Mouse (Mus musculus) neural tube, embryonic 14.5 days (tissue): Measurements from ENCODE around the gene Maml1. TPM values are rescaled to one million over a fixed set of nuclear protein-coding genes. Genes with fewer than 3 reads are reported as not detected.
A peak's percentile ranks its signal among the peaks of the same experiment; 100 is the strongest.

ENCODE experiments used
- ATAC-seq: fragments of 200-750 bp; cut with Nextera tagmentation; 2 replicates; pipeline ENCODE4 v1.8.0; 2017; ENCODE audit warnings: low read depth, mild to moderate bottlenecking, moderate TSS enrichment, moderate library complexity
- H3K27ac ChIP-seq: fragments of 300-500 bp; sonication (generic); 2 replicates; pipeline ENCODE4 v1.5.1; 2014; ENCODE audit warnings: low read depth, mild to moderate bottlenecking, control low read depth, low read length, moderate library complexity, mixed read lengths
- H3K27me3 ChIP-seq: fragments of 300-500 bp; sonication (generic); 2 replicates; pipeline ENCODE4 v1.6.1; 2014; ENCODE audit warnings: low read length; ENCODE audit not compliant: control insufficient read depth, insufficient read depth
- H3K36me3 ChIP-seq: fragments of 300-500 bp; sonication (generic); 2 replicates; pipeline ENCODE4 v1.6.1; 2014; ENCODE audit warnings: low read length, mixed read lengths; ENCODE audit not compliant: control insufficient read depth, insufficient read depth
- H3K4me1 ChIP-seq: fragments of 300-500 bp; sonication (generic); 2 replicates; pipeline ENCODE4 v1.6.1; 2014; ENCODE audit warnings: low read length; ENCODE audit not compliant: control insufficient read depth, insufficient read depth
- H3K4me2 ChIP-seq: fragments of 300-500 bp; sonication (generic); 2 replicates; pipeline ENCODE4 v1.6.1; 2014; ENCODE audit warnings: mild to moderate bottlenecking, low read depth, low read length, control low read depth
- H3K4me3 ChIP-seq: fragments of 300-500 bp; sonication (generic); 2 replicates; pipeline ENCODE4 v1.5.1; 2014; ENCODE audit warnings: low read depth, low read length, control low read depth, mixed read lengths
- H3K9ac ChIP-seq: fragments of 300-500 bp; sonication (generic); replicated peaks from 2 replicates; pipeline ENCODE4 v1.6.1; 2014; ENCODE audit warnings: low read depth, mild to moderate bottlenecking, control low read depth, low read length, mixed read lengths
- H3K9me3 ChIP-seq: fragments of 300-500 bp; sonication (generic); 2 replicates; pipeline ENCODE4 v1.6.1; 2016; ENCODE audit warnings: low read length; ENCODE audit not compliant: control insufficient read depth
- WGBS: fragments of 180-500 bp; shearing (Covaris S2); extraction: QIAGEN DNeasy Blood & Tissue Kit; methylation state at CpG from one replicate; pipeline ENCODE4 v1.1.7; 2014; 5-methylcytosine and 5-hydroxymethylcytosine counted together
- polyA plus RNA-seq: library from polyadenylated mRNA; unstranded; fragments of >200 nt; fragmentation: Nextera tagmentation; extraction: Ambion mirVana; gene quantifications from 2 replicates; pipeline ENCODE4 v1.2.1, GENCODE M21; 2014

The Maml1 gene
- polyA plus RNA-seq, 1 experiment from 2014 or later, result 3.5 TPM

- 90% methylated on average over 9 of the region's 9 CpGs for WGBS
- H3K9me3 ChIP-seq, result no peaks in the 10 kb centered on the region
- H3K27ac ChIP-seq, result no peak overlapping the region
- peaks cover 11% of the 10 kb centered on the region; the same call in 1 of the 2 replicates for H3K4me1 ChIP-seq
- H3K4me3 ChIP-seq, result no peak overlapping the region
- H3K36me3 ChIP-seq, result peaks cover 11% of the 10 kb centered on the region
- H3K27me3 ChIP-seq, result peaks cover 12% of the 10 kb centered on the region
- no peak overlapping the region for H3K4me2 ChIP-seq
- H3K9ac ChIP-seq, result no peak overlapping the region
- ATAC-seq, result no peak
Observed at GRCm38 (mm10) chr11:50238821-50239791, 53.0 kb downstream of the Maml1 start.

GRCm38 (mm10) chr11:50238324-50238723 lies 53.8 kb downstream of the Maml1 start, which contains the start of gene Ltc4s:
Gene Ltc4s (minus strand): TSS chr11:50238616.
- WGBS, result 43% methylated on average over 10 of the region's 10 CpGs
- Histone ChIP-seq H3K4me3 (no peak within 1 kb of the TSS), H3K9me3 (no peaks in the 10 kb centered on the region), H3K27ac (no peak within 1 kb of the TSS), H3K9ac (no peak within 1 kb of the TSS), H3K36me3 (peaks cover 18% of the 10 kb centered on the region), H3K4me1 (peaks cover 11% of the 10 kb centered on the region; the same call in 1 of the 2 replicates), H3K27me3 (peaks cover 12% of the 10 kb centered on the region), H3K4me2 (peak within 1 kb of the TSS; percentile 92; the same call in 1 of the 2 replicates)
- no peak for ATAC-seq

- peak; percentile 78 for ATAC-seq
- Histone ChIP-seq H3K4me3 (peak overlapping the region; percentile 48), H3K9ac (peak overlapping the region; percentile 48), H3K36me3 (peaks cover 29% of the 10 kb centered on the region), H3K4me1 (peaks cover 11% of the 10 kb centered on the region; the same call in 1 of the 2 replicates), H3K9me3 (no peaks in the 10 kb centered on the region), H3K27me3 (peaks cover 12% of the 10 kb centered on the region), H3K4me2 (peak overlapping the region; percentile 92), H3K27ac (no peak overlapping the region)
- 2% methylated on average over 62 of the region's 66 CpGs for WGBS
Observed at GRCm38 (mm10) chr11:50236937-50237835, 54.9 kb downstream of the Maml1 start.

- H3K27me3 ChIP-seq, result peaks cover 12% of the 10 kb centered on the region
- H3K4me1 ChIP-seq, result peaks cover 11% of the 10 kb centered on the region; the same call in 1 of the 2 replicates
- no peak overlapping the region for H3K27ac ChIP-seq
- ATAC-seq, result peak; percentile 87
- H3K36me3 ChIP-seq, result peaks cover 35% of the 10 kb centered on the region
- no peaks in the 10 kb centered on the region for H3K9me3 ChIP-seq
- H3K4me2 ChIP-seq, result peak overlapping the region; percentile 92
- peak overlapping the region; percentile 48 for H3K4me3 ChIP-seq
- H3K9ac ChIP-seq, result peak overlapping the region; percentile 48
- under 1% methylated on average over 25 of the region's 27 CpGs for WGBS
Observed at GRCm38 (mm10) chr11:50236540-50236936, 55.6 kb downstream of the Maml1 start.

- WGBS, result 94% methylated on average over 25 of the region's 25 CpGs
- H3K9ac ChIP-seq, result no peak overlapping the region
- no peak overlapping the region for H3K4me2 ChIP-seq
- H3K4me1 ChIP-seq, result peaks cover 14% of the 10 kb centered on the region; the same call in 1 of the 2 replicates
- no peak overlapping the region for H3K27ac ChIP-seq
- no peaks in the 10 kb centered on the region for H3K9me3 ChIP-seq
- H3K36me3 ChIP-seq, result peaks cover 39% of the 10 kb centered on the region
- H3K4me3 ChIP-seq, result no peak overlapping the region
- ATAC-seq, result no peak
- H3K27me3 ChIP-seq, result peaks cover 12% of the 10 kb centered on the region
Observed at GRCm38 (mm10) chr11:50234606-50235005, 57.5 kb downstream of the Maml1 start.

GRCm38 (mm10) chr11:50233993-50234392 lies 58.1 kb downstream of the Maml1 start:
- H3K4me3 ChIP-seq, result no peak overlapping the region
- no peaks in the 10 kb centered on the region for H3K9me3 ChIP-seq
- peaks cover 39% of the 10 kb centered on the region for H3K36me3 ChIP-seq
- ATAC-seq, result no peak
- no peak overlapping the region for H3K9ac ChIP-seq
- H3K27ac ChIP-seq, result no peak overlapping the region
- WGBS, result 88% methylated on average over 11 of the region's 11 CpGs
- H3K4me2 ChIP-seq, result no peak overlapping the region
- H3K27me3 ChIP-seq, result peaks cover 11% of the 10 kb centered on the region
- H3K4me1 ChIP-seq, result peaks cover 14% of the 10 kb centered on the region; the same call in 1 of the 2 replicates

GRCm38 (mm10) chr11:50233022-50233421 lies 59.1 kb downstream of the Maml1 start:
- 99% methylated on average over 13 of the region's 13 CpGs for WGBS
- Histone ChIP-seq H3K9me3 (no peaks in the 10 kb centered on the region), H3K4me1 (peaks cover 14% of the 10 kb centered on the region), H3K36me3 (peaks cover 39% of the 10 kb centered on the region), H3K9ac (no peak overlapping the region), H3K27me3 (peaks cover 3% of the 10 kb centered on the region; the same call in 1 of the 2 replicates), H3K4me2 (no peak overlapping the region), H3K27ac (no peak overlapping the region), H3K4me3 (no peak overlapping the region)
- ATAC-seq, result no peak

GRCm38 (mm10) chr11:50231411-50231810 lies 60.7 kb downstream of the Maml1 start:
- Histone ChIP-seq H3K4me1 (peaks cover 22% of the 10 kb centered on the region), H3K27ac (no peak overlapping the region), H3K27me3 (no peaks in the 10 kb centered on the region), H3K4me3 (no peak overlapping the region), H3K4me2 (peak overlapping the region; percentile 6; the same call in 1 of the 2 replicates), H3K9ac (no peak overlapping the region), H3K36me3 (peaks cover 39% of the 10 kb centered on the region), H3K9me3 (no peaks in the 10 kb centered on the region)
- 16% methylated on average over 8 of the region's 8 CpGs for WGBS
- no peak for ATAC-seq
